Mouse (Mus musculus) bone marrow, adult 2 months (tissue): ENCODE measurements around the gene Kank1. TPM values are rescaled to one million over a fixed set of nuclear protein-coding genes. Genes with fewer than 3 reads are reported as not detected.

Source experiments
- H3K27ac ChIP-seq: fragments of 200-500 bp; 2 replicates; pipeline ENCODE4 v1.5.1; 2012; ENCODE audit warnings: low read depth, mild to moderate bottlenecking, control low read depth, inconsistent platforms, low read length; ENCODE audit not compliant: control insufficient read depth, poor library complexity, insufficient read depth
- H3K4me1 ChIP-seq: fragments of 200-500 bp; 2 replicates; pipeline ENCODE4 v1.6.1; 2011; ENCODE audit warnings: low read length; ENCODE audit not compliant: control insufficient read depth, insufficient read depth
- H3K4me3 ChIP-seq: fragments of 200-500 bp; replicated peaks from 2 replicates; pipeline ENCODE3; 2011; ENCODE audit warnings: mild to moderate bottlenecking, low read depth, low read length, control low read depth; ENCODE audit not compliant: control insufficient read depth
- CTCF ChIP-seq: fragments of 200-500 bp; IDR thresholded peaks from 2 replicates; pipeline ENCODE4 v1.5.1; 2011; ENCODE audit warnings: low read length, control low read depth; ENCODE audit not compliant: control insufficient read depth, insufficient read depth
- POLR2A ChIP-seq: fragments of 200-500 bp; IDR thresholded peaks from 2 replicates; pipeline ENCODE4 v1.6.1; 2011; ENCODE audit warnings: low read depth, mild to moderate bottlenecking, control low read depth, low read length, borderline replicate concordance; ENCODE audit not compliant: control insufficient read depth
- WGBS: fragments of 180-500 bp; shearing (Covaris S2); methylation state at CpG from one replicate; pipeline ENCODE4 v1.1.7; 2018; 5-methylcytosine and 5-hydroxymethylcytosine counted together
- polyA plus RNA-seq: library from polyadenylated mRNA; stranded (reverse); fragments of >200 nt; gene quantifications from 2 replicates; pipeline ENCODE4 v1.2.4, GENCODE M21; 2011; ENCODE audit warnings: low replicate concordance; ENCODE audit not compliant: missing spikeins, insufficient read depth, insufficient read length

The Kank1 gene
- polyA plus RNA-seq: 0.66 and 6.8 TPM in 2 replicates

DNA sequence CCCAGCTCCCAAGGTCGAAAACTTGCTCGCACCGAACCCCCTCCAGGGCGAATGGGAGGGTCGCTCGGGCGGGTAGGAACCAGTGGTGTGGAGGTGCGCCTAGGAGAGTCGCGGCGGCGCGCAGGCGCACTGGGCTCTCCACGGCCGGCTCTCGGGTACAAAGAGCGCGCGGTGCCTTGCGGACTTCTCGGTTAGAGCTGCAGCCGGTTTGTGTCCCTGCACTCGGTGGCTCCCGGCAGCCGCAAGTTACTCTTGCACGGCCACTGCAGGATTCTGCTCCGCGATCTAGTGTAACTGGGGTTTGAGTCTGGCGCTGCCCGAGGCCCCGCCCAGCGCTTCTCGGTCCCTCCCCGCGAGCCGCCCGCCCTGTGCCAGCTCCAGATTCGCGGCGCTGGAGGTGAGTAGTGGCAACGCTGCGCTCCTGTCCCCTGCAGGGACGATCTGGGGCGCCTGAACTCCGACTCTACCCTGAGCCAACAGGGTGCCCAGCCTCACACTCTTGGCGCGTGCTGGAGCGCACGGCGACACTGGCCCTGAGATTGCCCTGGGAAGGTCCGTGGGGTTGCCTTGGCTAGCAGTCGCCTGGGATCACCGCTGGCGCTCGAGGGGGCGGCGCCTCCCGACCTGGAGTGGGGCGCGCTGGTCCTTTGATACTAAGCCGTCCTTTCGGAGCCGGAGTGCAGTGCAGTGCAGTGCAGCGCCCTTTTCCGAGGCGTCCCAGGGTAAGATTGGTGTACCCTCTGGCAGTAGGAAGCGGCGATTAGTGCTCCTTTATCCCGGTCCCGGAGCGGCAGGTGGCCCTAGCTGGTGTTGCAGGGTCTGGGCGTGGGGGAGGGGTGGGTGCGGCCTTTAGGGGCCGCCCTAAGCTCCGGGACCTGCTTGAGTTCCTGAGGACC, at the start of gene Kank1:
Kank1 (plus strand) TSS at position 380 of the 896 bp plus-strand sequence.
- TF ChIP-seq POLR2A: no peak
- TF ChIP-seq CTCF: no peak
- H3K4me1 ChIP-seq: no peaks in the 10 kb centered on the region; the same call in 1 of the 2 replicates
- under 1% methylated on average over 76 of the region's 76 CpGs for WGBS
- no peak within 1 kb of the TSS for H3K27ac ChIP-seq
- H3K4me3 ChIP-seq: no peak within 1 kb of the TSS

DNA sequence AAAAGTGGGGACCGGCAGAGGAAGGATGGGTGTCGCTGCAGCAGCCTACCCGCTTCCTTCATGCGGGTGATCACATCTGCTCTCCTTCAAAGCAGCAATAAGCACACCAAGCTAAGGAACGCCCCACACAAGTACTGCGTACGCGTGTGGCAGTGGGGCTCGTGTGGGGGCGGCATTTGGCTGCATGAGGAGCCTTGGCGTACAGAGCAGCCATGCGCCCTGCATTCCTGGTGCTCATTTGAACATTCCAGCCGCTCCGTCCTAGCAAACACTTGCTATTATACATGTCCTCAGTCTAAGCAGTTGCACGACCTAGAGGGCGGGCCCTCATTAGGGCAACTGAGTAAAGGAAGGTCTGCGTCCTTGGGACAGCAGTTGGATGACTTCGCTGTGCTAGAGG, 49.1 kb upstream of the Kank1 start:
- no peaks in the 10 kb centered on the region for H3K4me1 ChIP-seq
- TF ChIP-seq CTCF (no peak), POLR2A (no peak)
- 93% methylated on average over 18 of the region's 18 CpGs for WGBS
- no peak overlapping the region for H3K27ac ChIP-seq
- no peak overlapping the region for H3K4me3 ChIP-seq

DNA sequence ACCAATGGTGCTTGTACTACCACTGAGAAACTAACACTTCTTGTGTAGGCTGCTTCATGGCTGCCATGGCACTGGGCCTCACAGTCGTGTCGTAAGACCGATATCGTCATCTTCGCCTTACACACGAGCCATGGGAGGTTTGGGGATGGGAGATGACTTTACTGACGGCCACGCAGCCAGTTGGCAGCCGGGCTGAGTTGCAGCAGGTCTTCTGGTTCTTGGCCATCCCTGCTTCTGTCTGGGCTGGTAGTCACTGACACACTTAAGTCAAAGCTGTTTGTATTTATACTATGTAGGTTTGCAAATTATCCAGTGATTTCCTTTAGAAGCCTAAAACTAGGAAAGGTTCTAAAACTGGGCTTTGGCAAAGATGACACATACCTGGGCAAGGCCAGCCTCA, 43.0 kb upstream of the Kank1 start:
- H3K4me3 ChIP-seq: no peak overlapping the region
- no peaks in the 10 kb centered on the region; the same call in 1 of the 2 replicates for H3K4me1 ChIP-seq
- 90% methylated on average over 9 of the region's 9 CpGs for WGBS
- H3K27ac ChIP-seq: no peak overlapping the region
- TF ChIP-seq CTCF (no peak), POLR2A (no peak)

DNA sequence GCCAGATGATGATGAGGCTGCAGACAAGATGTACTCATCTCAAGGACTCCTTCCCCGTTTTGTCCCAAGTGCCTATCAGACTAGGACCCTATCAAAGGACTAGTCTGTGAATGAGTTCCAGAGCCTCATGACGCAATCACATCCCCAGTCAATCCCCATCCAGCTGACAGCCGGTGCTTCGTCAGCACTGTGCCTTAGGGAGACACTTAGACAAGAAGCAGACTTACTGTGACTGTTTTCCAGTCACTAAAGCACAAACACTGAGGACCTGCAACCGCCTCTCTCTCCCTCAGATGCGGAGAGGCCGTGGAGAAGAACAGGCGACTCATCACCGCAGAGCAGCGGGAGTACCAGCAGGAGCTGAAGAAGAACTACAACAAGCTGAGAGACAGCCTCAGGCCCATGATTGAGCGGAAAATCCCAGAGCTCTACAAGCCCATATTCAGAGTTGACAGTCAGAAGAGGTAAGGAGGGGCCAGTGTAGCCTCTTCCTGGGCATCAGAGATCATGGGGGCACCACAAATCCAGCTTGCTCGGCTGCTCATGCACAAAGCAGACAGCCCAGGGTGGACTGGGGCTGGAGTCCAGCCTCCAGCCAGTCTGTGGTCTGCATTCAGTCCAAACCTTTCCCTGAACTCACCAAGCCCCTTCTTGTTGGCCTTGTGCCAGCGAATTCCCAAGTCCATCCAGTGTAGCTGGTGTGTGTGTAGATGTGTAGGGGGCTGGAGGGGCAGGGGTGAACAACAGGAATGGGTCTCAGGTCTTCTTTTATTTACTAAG, 36.5 kb upstream of the Kank1 start:
- Histone ChIP-seq H3K27ac (no peak overlapping the region), H3K4me3 (no peak overlapping the region), H3K4me1 (no peaks in the 10 kb centered on the region)
- 85% methylated on average over 13 of the region's 13 CpGs for WGBS
- TF ChIP-seq CTCF (no peak), POLR2A (no peak)

DNA sequence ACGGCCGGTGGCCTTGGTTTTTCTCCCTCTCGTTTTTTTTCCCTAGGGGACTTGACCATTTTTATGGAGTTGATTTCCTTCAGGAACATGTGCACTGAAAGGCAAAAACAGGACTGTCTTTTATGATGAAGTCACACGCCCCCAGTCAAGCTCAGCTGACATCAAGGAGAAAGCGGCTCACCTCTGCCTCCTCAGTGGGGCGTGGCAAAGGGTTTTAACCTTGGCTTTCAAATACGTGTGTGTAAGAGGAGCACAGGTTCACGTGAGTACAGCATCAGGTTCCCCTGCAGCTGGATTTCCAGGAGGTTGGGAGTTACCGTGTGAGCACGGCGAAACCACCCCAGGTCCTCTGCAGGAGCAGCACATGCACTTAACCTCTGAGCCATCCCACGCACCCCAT, 33.7 kb upstream of the Kank1 start:
- Histone ChIP-seq H3K27ac (no peak overlapping the region), H3K4me3 (no peak overlapping the region), H3K4me1 (no peaks in the 10 kb centered on the region)
- TF ChIP-seq POLR2A (no peak), CTCF (no peak)
- 84% methylated on average over 12 of the region's 12 CpGs for WGBS

DNA sequence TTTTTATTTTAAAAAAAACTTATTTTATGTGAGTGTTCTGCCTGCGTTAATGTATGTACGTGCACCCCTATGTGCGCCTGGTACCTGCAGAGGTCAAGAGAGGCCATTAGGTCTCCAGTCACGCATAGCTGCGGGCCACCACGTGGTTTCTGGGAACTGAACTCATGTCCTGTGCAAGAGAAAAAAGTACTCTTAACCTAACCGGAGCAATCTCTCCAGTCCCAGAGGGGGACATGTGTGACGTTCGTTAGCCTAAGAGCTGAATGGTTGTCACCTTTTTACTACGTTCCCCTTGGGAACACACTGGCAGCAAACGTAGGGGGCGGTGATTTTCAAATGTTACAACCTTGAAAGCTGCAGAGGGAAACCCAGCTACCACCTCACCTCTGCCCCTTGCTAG, 29.8 kb upstream of the Kank1 start:
- WGBS: 66% methylated on average over 12 of the region's 12 CpGs
- H3K27ac ChIP-seq: no peak overlapping the region
- TF ChIP-seq POLR2A: no peak
- TF ChIP-seq CTCF: no peak
- no peak overlapping the region for H3K4me3 ChIP-seq
- H3K4me1 ChIP-seq: no peaks in the 10 kb centered on the region

DNA sequence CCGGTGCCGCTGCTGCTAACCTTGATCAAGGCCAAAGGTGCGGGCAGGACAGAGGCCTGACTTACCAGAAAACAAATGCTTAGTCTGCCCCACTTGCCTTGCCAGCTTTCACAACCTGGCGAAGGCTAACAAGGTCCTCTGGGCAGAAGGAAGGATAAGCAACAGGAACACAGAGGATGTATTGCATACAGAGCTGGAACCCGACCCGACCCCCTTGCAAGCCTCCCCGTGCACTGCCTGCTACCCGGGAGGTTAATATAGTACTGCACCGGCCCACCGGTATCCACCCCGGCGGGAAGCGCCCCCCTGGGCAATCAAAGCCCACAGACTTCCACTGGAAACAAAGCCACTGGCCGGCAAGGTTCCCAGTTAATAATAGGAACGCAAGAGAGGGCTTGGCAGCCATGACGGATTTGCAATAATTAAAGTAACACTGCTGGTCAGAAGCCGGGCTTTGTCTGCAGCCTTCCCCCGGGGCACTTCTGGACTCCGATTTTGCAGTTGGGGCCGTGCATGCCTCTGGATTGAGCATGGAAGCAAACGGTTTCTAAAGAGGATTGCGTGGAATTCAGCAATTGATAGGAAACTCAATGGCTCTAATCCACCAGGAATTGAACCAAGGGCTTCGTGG, 28.9 kb upstream of the Kank1 start:
- H3K27ac ChIP-seq: no peak overlapping the region
- 31% methylated on average over 23 of the region's 23 CpGs for WGBS
- no peak overlapping the region for H3K4me3 ChIP-seq
- H3K4me1 ChIP-seq: no peaks in the 10 kb centered on the region
- no peak for TF ChIP-seq CTCF
- no peak for TF ChIP-seq POLR2A

DNA sequence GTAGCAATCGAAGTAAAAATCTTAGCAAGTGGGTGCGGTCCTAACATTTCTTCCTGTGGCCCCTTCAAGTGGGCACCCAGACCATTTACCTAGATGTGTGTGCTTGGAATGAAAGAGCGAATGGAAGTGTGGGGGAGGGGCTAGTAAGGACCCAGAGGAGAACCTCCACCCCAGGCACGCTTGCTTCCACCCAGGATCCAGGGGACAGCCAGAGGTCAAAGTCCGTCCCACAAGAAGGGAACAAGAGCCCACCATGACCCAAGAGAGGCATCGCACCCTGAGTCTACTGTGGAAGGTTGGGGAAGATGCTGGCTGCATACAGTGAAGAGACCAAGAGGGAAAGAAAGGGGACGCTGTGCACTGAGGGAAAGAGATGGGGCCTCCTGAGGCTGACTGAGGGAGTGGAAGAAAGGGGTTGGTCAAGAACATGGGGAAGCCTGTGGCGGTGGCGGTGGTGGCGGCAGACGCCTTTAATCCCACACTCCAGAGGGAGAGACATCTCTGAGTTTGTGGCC, 28.1 kb upstream of the Kank1 start:
- WGBS: 75% methylated on average over 11 of the region's 11 CpGs
- Histone ChIP-seq H3K4me1 (no peaks in the 10 kb centered on the region), H3K27ac (no peak overlapping the region), H3K4me3 (no peak overlapping the region)
- TF ChIP-seq CTCF (no peak), POLR2A (no peak)
